ENCODE assay signal across 8 mouse cellular contexts in genomic region chr5:123344628-123344962, GRCm38 (mm10). TPM values are rescaled to one million over a fixed set of nuclear protein-coding genes. Genes with fewer than 3 reads are reported as not detected.
DNase-seq lines count a peak whose midpoint lies in the region; ATAC-seq lines count a peak whose summit lies in the region.

No protein-coding gene starts in this region.

- H3K4me2 ChIP-seq in kidney, embryonic 14.5 days (replicated peaks; ENCODE audit: low read depth, low read length) = peak overlapping the region; percentile 80
- peak overlapping the region; percentile 87 for H3K4me2 ChIP-seq in hindbrain, embryonic 16.5 days (ENCODE audit: low read length)
- peak overlapping the region; percentile 74 for H3K4me2 ChIP-seq in midbrain, embryonic 15.5 days

- DNase-seq in kidney, postnatal 4 days = no peak
- no peak for DNase-seq in right cerebral cortex, adult 18-20 months
- no peak for DNase-seq in spleen, postnatal 14 days (ENCODE audit: low spot score in 2 of 2)

- H3K27ac ChIP-seq in kidney, embryonic 14.5 days (ENCODE audit: low read depth, low read length) = peak overlapping the region; percentile 99
- peak overlapping the region; percentile 69 for H3K27ac ChIP-seq in brown adipose tissue, adult 24 weeks (replicated peaks; ENCODE audit: low read depth, low read length)
- H3K27ac ChIP-seq in hindbrain, embryonic 16.5 days (ENCODE audit: low read depth, low read length) = peak overlapping the region; percentile 99
- H3K27ac ChIP-seq in midbrain, embryonic 15.5 days = peak overlapping the region; percentile 99

- H3K9me3 ChIP-seq in kidney, embryonic 14.5 days (ENCODE audit: control insufficient read depth, low read length) = no peaks in the 10 kb centered on the region
- H3K9me3 ChIP-seq in hindbrain, embryonic 16.5 days (ENCODE audit: control insufficient read depth, low read length) = no peaks in the 10 kb centered on the region
- no peaks in the 10 kb centered on the region for H3K9me3 ChIP-seq in midbrain, embryonic 15.5 days

- H3K4me3 ChIP-seq in kidney, embryonic 14.5 days (ENCODE audit: low read length) = peak overlapping the region; percentile 88
- peak overlapping the region; percentile 96 for H3K4me3 ChIP-seq in brown adipose tissue, adult 24 weeks (ENCODE audit: insufficient read depth, low read depth, low read length)
- H3K4me3 ChIP-seq in hindbrain, embryonic 16.5 days (ENCODE audit: low read length) = peak overlapping the region; percentile 94
- H3K4me3 ChIP-seq in midbrain, embryonic 15.5 days = peak overlapping the region; percentile 99

- H3K36me3 ChIP-seq in kidney, embryonic 14.5 days (ENCODE audit: control insufficient read depth, insufficient read depth, low read length) = peaks cover 5% of the 10 kb centered on the region; the same call in 1 of the 2 replicates
- no peaks in the 10 kb centered on the region for H3K36me3 ChIP-seq in hindbrain, embryonic 16.5 days (ENCODE audit: control insufficient read depth, insufficient read depth, low read length)
- H3K36me3 ChIP-seq in midbrain, embryonic 15.5 days (replicated peaks) = no peaks in the 10 kb centered on the region

- peak; percentile 14; the same call in 1 of the 2 replicates for ATAC-seq in kidney, embryonic 14.5 days (ENCODE audit: low FRiP score, low TSS enrichment)
- ATAC-seq in hindbrain, embryonic 16.5 days = peak; percentile 48
- ATAC-seq in midbrain, embryonic 15.5 days (replicated peaks) = peak; percentile 47
- ATAC-seq in monocyte, adult 5-6 weeks (replicated peaks; ENCODE audit: insufficient number of reproducible peaks, low FRiP score, low TSS enrichment, poor library complexity, severe bottlenecking) = no peak; the same call in 1 of the 2 replicates

- WGBS in kidney, embryonic 14.5 days = under 1% methylated on average over 49 of the region's 51 CpGs
- under 1% methylated on average over 41 of the region's 51 CpGs for WGBS in hindbrain, embryonic 16.5 days
- under 1% methylated on average over 50 of the region's 51 CpGs for WGBS in midbrain, embryonic 15.5 days

- H3K9ac ChIP-seq in kidney, embryonic 14.5 days (ENCODE audit: low read depth, low read length) = peak overlapping the region; percentile 98
- H3K9ac ChIP-seq in hindbrain, embryonic 16.5 days (ENCODE audit: low read depth, low read length) = peak overlapping the region; percentile 90
- peak overlapping the region; percentile 97 for H3K9ac ChIP-seq in midbrain, embryonic 15.5 days

- H3K27me3 ChIP-seq in kidney, embryonic 14.5 days (ENCODE audit: control insufficient read depth, insufficient read depth, low read length) = no peaks in the 10 kb centered on the region
- no peaks in the 10 kb centered on the region for H3K27me3 ChIP-seq in hindbrain, embryonic 16.5 days (replicated peaks; ENCODE audit: control insufficient read depth, insufficient read depth, low read length)
- H3K27me3 ChIP-seq in midbrain, embryonic 15.5 days (replicated peaks) = no peaks in the 10 kb centered on the region

- H3K4me1 ChIP-seq in kidney, embryonic 14.5 days (ENCODE audit: control insufficient read depth, insufficient read depth, low read length) = peaks cover 19% of the 10 kb centered on the region
- H3K4me1 ChIP-seq in brown adipose tissue, adult 24 weeks (ENCODE audit: control insufficient read depth, insufficient read depth, insufficient read length, low read length) = peaks cover 8% of the 10 kb centered on the region
- peaks cover 22% of the 10 kb centered on the region for H3K4me1 ChIP-seq in hindbrain, embryonic 16.5 days (ENCODE audit: control insufficient read depth, insufficient read depth, low read depth, low read length)
- H3K4me1 ChIP-seq in midbrain, embryonic 15.5 days = peaks cover 35% of the 10 kb centered on the region

RNA-seq across cellular contexts. Expression of gene Bcl7a, which starts 1.0 kb away (rescaled TPM):
- 39.4 and 43.2 TPM in 2 replicates for polyA plus RNA-seq in kidney, embryonic 14.5 days (2014; fragmentation: Nextera tagmentation; extraction: Ambion mirVana)
- polyA plus RNA-seq in brown adipose tissue, adult 24 weeks (2012; ENCODE audit: insufficient read depth, insufficient read length, missing spikeins) = 9.7 and 9.8 TPM in 2 replicates
- 31.1 and 36.7 TPM in 2 replicates for polyA plus RNA-seq in hindbrain, embryonic 16.5 days (2015; fragmentation: Nextera tagmentation; extraction: Ambion mirVana)
- polyA plus RNA-seq in midbrain, embryonic 15.5 days (2015; fragmentation: Nextera tagmentation; extraction: Ambion mirVana) = 35.9 and 39.6 TPM in 2 replicates
- total RNA-seq in monocyte, adult 5-6 weeks (2017) = 1.3 to 5.0 TPM (median 2.7 TPM) in 3 replicates

RNA-seq across cellular contexts. Expression of gene Mlxip, which starts 50.0 kb away (rescaled TPM):
- 13.4 and 26.6 TPM in 2 replicates for polyA plus RNA-seq in kidney, embryonic 14.5 days (2014; fragmentation: Nextera tagmentation; extraction: Ambion mirVana)
- 7.8 and 8.2 TPM in 2 replicates for polyA plus RNA-seq in brown adipose tissue, adult 24 weeks (2012; ENCODE audit: insufficient read depth, insufficient read length, missing spikeins)
- 15.2 and 20.7 TPM in 2 replicates for polyA plus RNA-seq in hindbrain, embryonic 16.5 days (2015; fragmentation: Nextera tagmentation; extraction: Ambion mirVana)
- 18.6 and 21.1 TPM in 2 replicates for polyA plus RNA-seq in midbrain, embryonic 15.5 days (2015; fragmentation: Nextera tagmentation; extraction: Ambion mirVana)
- 17.5 to 37.6 TPM (median 22.9 TPM) in 3 replicates for total RNA-seq in monocyte, adult 5-6 weeks (2017)
